Mouse (Mus musculus) myocyte (in vitro differentiated cells): ENCODE results near the gene Gpm6a.

Experiments
- CEBPB ChIP-seq: IDR thresholded peaks from 2 replicates; pipeline ENCODE4 v1.6.1; 2011; ENCODE audit warnings: mild to moderate bottlenecking, moderate library complexity; ENCODE audit not compliant: poor library complexity, insufficient read depth, severe bottlenecking
- MAX ChIP-seq: IDR thresholded peaks from one replicate; pipeline ENCODE4 v1.6.1; 2011; ENCODE audit warnings: low read depth, mild to moderate bottlenecking, control low read depth
- MYOG ChIP-seq, 3 experiments: IDR thresholded peaks; one replicate each; pipeline ENCODE4 v1.6.1; 2011; ENCODE audit warnings: control low read depth in 2 of 3, low read depth in 2 of 3, mild to moderate bottlenecking in 2 of 3; ENCODE audit not compliant: insufficient read length in 2 of 3, control insufficient read depth in 1 of 3, insufficient read depth in 1 of 3
- POLR2A ChIP-seq: IDR thresholded peaks from one replicate; pipeline ENCODE4 v1.6.1; 2011; ENCODE audit warnings: low read depth, mild to moderate bottlenecking, control low read depth, moderate library complexity; ENCODE audit not compliant: insufficient read length
- REST ChIP-seq: IDR thresholded peaks from one replicate; pipeline ENCODE4 v1.6.1; 2011; ENCODE audit warnings: mild to moderate bottlenecking, control low read depth, moderate library complexity; ENCODE audit not compliant: insufficient read depth, insufficient read length
- TCF12 ChIP-seq: IDR thresholded peaks from one replicate; pipeline ENCODE4 v1.6.1; 2011; ENCODE audit warnings: mild to moderate bottlenecking, control low read depth; ENCODE audit not compliant: poor library complexity, insufficient read depth, severe bottlenecking
- USF1 ChIP-seq: IDR thresholded peaks from one replicate; pipeline ENCODE4 v1.6.1; 2011; ENCODE audit warnings: low read depth, mild to moderate bottlenecking, control low read depth, moderate library complexity

DNA sequence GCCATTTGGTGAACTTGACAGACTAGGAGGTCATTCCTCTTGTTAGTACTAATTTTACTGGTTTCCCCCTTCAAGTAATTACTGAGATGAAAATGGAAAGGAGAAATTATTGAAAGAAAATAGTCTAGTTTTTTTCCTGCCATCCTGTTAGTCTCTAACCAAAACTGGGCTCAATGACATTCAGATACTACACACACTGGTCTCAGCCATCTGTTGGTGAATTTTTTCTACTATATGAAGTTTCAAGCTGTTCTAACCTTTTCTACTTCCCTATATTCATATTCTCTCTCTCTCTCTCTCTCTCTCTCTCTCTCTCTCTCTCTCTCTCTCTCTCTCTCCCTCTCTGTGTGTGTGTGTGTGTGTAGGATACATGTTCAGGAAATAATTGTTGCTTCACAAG, 80.8 kb downstream of the Gpm6a start:
- no peak for TF ChIP-seq REST
- no peak for TF ChIP-seq USF1
- TF ChIP-seq MAX: no peak
- no peak for TF ChIP-seq POLR2A
- TF ChIP-seq TCF12: no peak
- TF ChIP-seq MYOG (IDR thresholded peaks at IDR 0.05; ENCODE audit: control insufficient read depth in 1 of 3, insufficient read depth in 1 of 3, insufficient read length in 2 of 3, low read depth in 2 of 3): no peak
- TF ChIP-seq CEBPB: no peak
